Mouse (Mus musculus): ENCODE data around the gene Ptpn18. TPM values are rescaled to one million over a fixed set of nuclear protein-coding genes. Genes with fewer than 3 reads are reported as not detected.

Ptpn18 gene
- total and polyA plus RNA-seq, 3 experiments = 39.1 to 73.3 TPM; not detected in 1

DNA sequence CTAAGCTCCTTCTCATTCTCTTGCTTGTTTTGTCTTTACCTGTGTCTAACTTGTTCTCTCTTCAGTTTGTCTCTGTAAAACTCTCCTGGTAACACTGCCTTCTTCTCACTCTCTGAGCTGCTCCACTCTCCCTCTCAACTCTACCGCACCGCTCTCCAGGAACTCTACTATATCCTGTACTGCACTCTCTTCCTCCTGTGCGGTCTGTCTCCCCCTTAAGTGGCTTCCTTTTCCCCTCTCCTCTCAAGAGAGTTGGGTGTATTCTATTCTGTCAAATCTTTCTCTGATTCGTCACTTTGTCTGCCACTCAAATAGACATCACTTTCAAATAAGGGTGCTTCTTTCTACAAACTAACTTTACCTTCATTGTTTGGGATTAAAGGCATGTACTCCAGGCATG lies 31.9 kb downstream of the Ptpn18 start:
- H3K27me3 ChIP-seq (ENCODE audit: control insufficient read depth in 1 of 2, insufficient read depth in 2 of 2, low read length in 2 of 2) = no peaks in the 10 kb centered on the region
- DNase-seq (ENCODE audit: low read depth, low spot score) = no peak
- TF ChIP-seq RAD21 (IDR thresholded peaks at IDR 0.05; ENCODE audit: low read depth, low read length) (no peak), MEF2A (IDR thresholded peaks at IDR 0.05; ENCODE audit: extremely low read depth, insufficient replicate concordance, low read depth, low read length, poor library complexity, severe bottlenecking) (no peak), ZMIZ1 (IDR thresholded peaks at IDR 0.05; ENCODE audit: low read depth, low read length) (no peak), POLR2AphosphoS5 (IDR thresholded peaks at IDR 0.05; ENCODE audit: borderline replicate concordance, low read depth, low read length) (no peak)
- H3K36me3 ChIP-seq (ENCODE audit: control insufficient read depth in 1 of 2, insufficient read depth in 2 of 2, low read length in 2 of 2) = peaks cover 0 to 10% of the 10 kb centered on the region in 2 experiments; a peak in 2 of 4 replicates
- H3K79me2 ChIP-seq (ENCODE audit: control insufficient read depth, insufficient read depth, low read length, poor library complexity) = no peaks in the 10 kb centered on the region
- H3K27ac ChIP-seq (ENCODE audit: control insufficient read depth, low read depth, low read length) = no peak overlapping the region; the same call in 1 of the 2 replicates
- no peak overlapping the region for H3K4me3 ChIP-seq (ENCODE audit: control insufficient read depth in 1 of 2, insufficient read depth in 1 of 2, low read depth in 2 of 2, low read length in 2 of 2)
- H3K9me3 ChIP-seq (replicated peaks; ENCODE audit: insufficient read depth, low read length) = no peaks in the 10 kb centered on the region
- H3K4me1 ChIP-seq (ENCODE audit: control insufficient read depth in 1 of 2, insufficient read depth in 2 of 2, low read length in 2 of 2) = peaks cover 0 to 3% of the 10 kb centered on the region in 2 experiments; a peak in 2 of 4 replicates
- no peak overlapping the region for H3K9ac ChIP-seq (ENCODE audit: control insufficient read depth, low read depth, low read length, poor library complexity, severe bottlenecking)

DNA sequence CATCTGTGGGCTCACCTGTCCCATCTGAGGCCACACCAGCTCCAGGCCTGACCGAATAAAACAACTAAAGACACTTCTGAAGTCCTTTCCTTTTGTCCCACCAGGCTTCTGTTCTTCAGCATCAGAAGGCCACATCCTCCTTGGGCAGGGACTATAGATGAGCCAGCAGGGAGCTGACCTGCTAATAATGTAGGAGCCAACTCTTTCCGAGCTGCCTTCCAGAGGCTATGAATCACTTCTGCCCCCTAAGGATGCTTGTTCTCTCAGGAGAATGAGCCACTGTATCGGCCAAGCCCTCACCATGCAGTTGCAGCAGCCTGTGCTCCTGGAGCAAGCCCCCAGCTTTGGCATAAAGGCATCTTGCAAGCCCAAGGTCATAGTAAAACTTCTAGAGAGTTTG lies 43.4 kb downstream of the Ptpn18 start:
- Histone ChIP-seq H3K4me1 (ENCODE audit: control insufficient read depth in 1 of 2, insufficient read depth in 2 of 2, low read length in 2 of 2) (peaks cover 0 to 12% of the 10 kb centered on the region in 2 experiments; a peak in 3 of 4 replicates), H3K9ac (ENCODE audit: control insufficient read depth, low read depth, low read length, poor library complexity, severe bottlenecking) (no peak overlapping the region), H3K9me3 (replicated peaks; ENCODE audit: insufficient read depth, low read length) (no peaks in the 10 kb centered on the region), H3K79me2 (ENCODE audit: control insufficient read depth, insufficient read depth, low read length, poor library complexity) (no peaks in the 10 kb centered on the region), H3K27ac (ENCODE audit: control insufficient read depth, low read depth, low read length) (no peak overlapping the region), H3K36me3 (ENCODE audit: control insufficient read depth in 1 of 2, insufficient read depth in 2 of 2, low read length in 2 of 2) (no peaks in the 10 kb centered on the region), H3K4me3 (ENCODE audit: control insufficient read depth in 1 of 2, insufficient read depth in 1 of 2, low read depth in 2 of 2, low read length in 2 of 2) (no peak overlapping the region), H3K27me3 (ENCODE audit: control insufficient read depth in 1 of 2, insufficient read depth in 2 of 2, low read length in 2 of 2) (peaks cover 0 to 2% of the 10 kb centered on the region in 2 experiments; a peak in 2 of 4 replicates)
- DNase-seq (ENCODE audit: low read depth, low spot score) = no peak
- TF ChIP-seq MAZ (IDR thresholded peaks at IDR 0.05; ENCODE audit: low read depth, low read length) (no peak), GABPA (IDR thresholded peaks at IDR 0.05; ENCODE audit: low read depth, low read length) (no peak), USF2 (IDR thresholded peaks at IDR 0.05; ENCODE audit: borderline replicate concordance in 1 of 2, insufficient read depth in 1 of 2, low read depth in 1 of 2, low read length in 2 of 2) (no peak), POLR2AphosphoS2 (IDR thresholded peaks at IDR 0.05; ENCODE audit: low read length) (no peak), SMC3 (IDR thresholded peaks at IDR 0.05; ENCODE audit: low read depth, low read length) (no peak), ZKSCAN1 (IDR thresholded peaks at IDR 0.05; ENCODE audit: low read depth, low read length) (no peak), BHLHE40 (IDR thresholded peaks at IDR 0.05; ENCODE audit: borderline replicate concordance, low read depth, low read length) (no peak), ZNF384 (IDR thresholded peaks at IDR 0.05; ENCODE audit: low read depth, low read length) (no peak), TCF12 (IDR thresholded peaks at IDR 0.05; ENCODE audit: low read depth, low read length) (no peak), MXI1 (IDR thresholded peaks at IDR 0.05; ENCODE audit: low read depth, low read length) (no peak), E2F4 (IDR thresholded peaks at IDR 0.05; ENCODE audit: borderline replicate concordance, low read depth, low read length) (no peak), MAX (IDR thresholded peaks at IDR 0.05; ENCODE audit: low read length) (no peak), CHD2 (IDR thresholded peaks at IDR 0.05; ENCODE audit: low read length) (no peak), MYB (IDR thresholded peaks at IDR 0.05; ENCODE audit: low read depth, low read length) (no peak), MEF2A (IDR thresholded peaks at IDR 0.05; ENCODE audit: extremely low read depth, insufficient replicate concordance, low read depth, low read length, poor library complexity, severe bottlenecking) (no peak)
